Mouse (Mus musculus) heart, embryonic 11.5 days (tissue): ENCODE data around the gene Tll1. TPM values are rescaled to one million over a fixed set of nuclear protein-coding genes. Genes with fewer than 3 reads are reported as not detected.

ENCODE experiments used
- ATAC-seq: fragments of 200-750 bp; cut with Nextera tagmentation; replicated peaks from 2 replicates; pipeline ENCODE4 v1.8.0; 2017; ENCODE audit warnings: moderate library complexity; ENCODE audit not compliant: insufficient number of reproducible peaks, low FRiP score, low TSS enrichment
- H3K27ac ChIP-seq: fragments of 300-500 bp; sonication (generic); 2 replicates; pipeline ENCODE4 v1.5.1; 2014; ENCODE audit warnings: mild to moderate bottlenecking, low read depth, low read length
- H3K27me3 ChIP-seq: fragments of 300-500 bp; sonication (generic); 2 replicates; pipeline ENCODE4 v1.6.1; 2014; ENCODE audit warnings: mild to moderate bottlenecking, low read length, mixed read lengths; ENCODE audit not compliant: control insufficient read depth, insufficient read depth
- H3K36me3 ChIP-seq: fragments of 300-500 bp; sonication (generic); 2 replicates; pipeline ENCODE4 v1.6.1; 2014; ENCODE audit warnings: mild to moderate bottlenecking, low read length, moderate library complexity, mixed read lengths; ENCODE audit not compliant: control insufficient read depth, insufficient read depth
- H3K4me1 ChIP-seq: fragments of 300-500 bp; sonication (generic); 2 replicates; pipeline ENCODE4 v1.6.1; 2014; ENCODE audit warnings: low read length; ENCODE audit not compliant: control insufficient read depth, insufficient read depth
- H3K4me2 ChIP-seq: fragments of 300-500 bp; sonication (generic); 2 replicates; pipeline ENCODE4 v1.6.1; 2014; ENCODE audit warnings: mild to moderate bottlenecking, moderate library complexity
- H3K4me3 ChIP-seq: fragments of 300-500 bp; sonication (generic); 2 replicates; pipeline ENCODE4 v1.5.1; 2014; ENCODE audit warnings: low read depth, low read length
- H3K9ac ChIP-seq: fragments of 300-500 bp; sonication (generic); 2 replicates; pipeline ENCODE4 v1.6.1; 2014; ENCODE audit warnings: mild to moderate bottlenecking, low read depth, low read length, moderate library complexity
- H3K9me3 ChIP-seq: fragments of 300-500 bp; sonication (generic); replicated peaks from 2 replicates; pipeline ENCODE4 v1.6.1; 2016; ENCODE audit warnings: low read length; ENCODE audit not compliant: control insufficient read depth
- WGBS: fragments of 180-500 bp; shearing (Covaris S2); extraction: QIAGEN DNeasy Blood & Tissue Kit; methylation state at CpG from one replicate; pipeline ENCODE4 v1.1.7; 2014; ENCODE audit not compliant: insufficient replicate concordance; 5-methylcytosine and 5-hydroxymethylcytosine counted together
- polyA plus RNA-seq: library from polyadenylated mRNA; unstranded; fragments of >200 nt; fragmentation: Nextera tagmentation; extraction: Ambion mirVana; gene quantifications from 2 replicates; pipeline ENCODE4 v1.2.1, GENCODE M21; 2014

Gene Tll1
- polyA plus RNA-seq, 1 experiment from 2014 or later, result 1.5 TPM

GRCm38 (mm10) chr8:64047963-64048505, 158.0 kb downstream of the Tll1 start:
- ATAC-seq, result no peak
- H3K4me1 ChIP-seq, result no peaks in the 10 kb centered on the region

GRCm38 (mm10) chr8:64041303-64041884, 164.7 kb downstream of the Tll1 start:
- ATAC-seq, result no peak
- H3K27me3 ChIP-seq, result no peaks in the 10 kb centered on the region
- no peak overlapping the region for H3K9ac ChIP-seq
- no peaks in the 10 kb centered on the region for H3K4me1 ChIP-seq
- H3K27ac ChIP-seq, result no peak overlapping the region
- no peak overlapping the region for H3K4me3 ChIP-seq
- no peak overlapping the region for H3K4me2 ChIP-seq
- 18% methylated on average over 6 of the region's 6 CpGs for WGBS
- H3K9me3 ChIP-seq, result no peaks in the 10 kb centered on the region
- H3K36me3 ChIP-seq, result no peaks in the 10 kb centered on the region

More at GRCm38 (mm10) chr8:64047963-64048505, 158.0 kb downstream of the Tll1 start:
- no peak overlapping the region for H3K27ac ChIP-seq
- no peaks in the 10 kb centered on the region for H3K27me3 ChIP-seq
- H3K9ac ChIP-seq, result no peak overlapping the region
- 71% methylated on average over 9 of the region's 9 CpGs for WGBS
- no peak overlapping the region for H3K4me3 ChIP-seq
- no peak overlapping the region for H3K4me2 ChIP-seq
- H3K36me3 ChIP-seq, result no peaks in the 10 kb centered on the region
- H3K9me3 ChIP-seq, result no peaks in the 10 kb centered on the region

DNA sequence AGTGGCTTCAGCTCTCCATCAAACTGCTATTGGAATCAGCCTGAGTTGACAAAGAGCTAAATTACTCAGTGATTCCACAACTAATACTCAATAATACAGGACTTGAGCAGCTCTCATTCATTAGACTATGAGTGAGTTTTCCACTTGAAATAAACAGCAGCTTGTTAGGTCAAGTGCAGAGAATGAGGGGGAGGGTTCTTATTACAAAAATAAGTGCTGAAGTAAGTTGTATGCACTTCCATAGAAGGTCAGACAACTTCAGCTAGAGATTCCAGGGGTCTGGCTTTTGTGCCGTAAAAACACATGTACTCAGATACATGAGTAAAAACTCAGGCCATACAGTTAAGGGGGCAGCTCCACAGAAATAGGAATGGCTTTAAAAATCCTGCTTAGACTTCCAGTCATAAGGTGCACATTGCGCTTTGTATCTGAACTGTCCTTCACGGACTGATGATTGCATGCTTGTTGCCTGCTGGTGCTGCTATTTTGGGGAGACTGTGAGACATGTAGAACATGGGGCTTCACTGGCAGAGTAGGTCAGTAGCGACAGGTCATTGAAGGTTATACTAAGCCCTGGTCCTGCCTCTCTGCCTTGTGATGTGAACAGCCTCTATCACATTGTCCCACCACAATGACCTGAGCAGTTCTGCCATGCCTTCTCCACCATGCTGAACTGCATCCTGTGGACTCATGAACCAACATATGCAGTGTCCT, 175.2 kb downstream of the Tll1 start:
- ATAC-seq, result no peak; the same call in 1 of the 2 replicates

DNA sequence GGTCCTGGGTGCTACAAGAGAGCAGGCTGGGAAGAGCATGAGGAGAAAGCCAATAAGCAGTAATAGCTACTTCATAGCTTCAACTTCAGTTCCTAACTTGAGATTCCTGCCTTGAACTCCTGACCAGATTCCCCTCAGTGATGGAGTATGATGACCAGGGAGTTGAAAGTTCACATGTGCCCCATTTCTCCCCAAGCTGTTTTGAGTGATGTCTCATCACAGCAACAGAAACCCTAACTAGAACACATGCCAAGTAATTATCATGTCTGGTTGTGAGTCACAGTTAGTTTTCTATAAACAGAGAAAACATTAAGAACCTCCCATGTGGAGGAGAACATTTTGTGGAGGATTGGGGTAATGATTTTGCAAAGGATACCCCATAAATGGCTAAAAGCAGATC, 176.0 kb downstream of the Tll1 start:
- Histone ChIP-seq H3K4me1 (no peaks in the 10 kb centered on the region), H3K27ac (no peak overlapping the region), H3K27me3 (no peaks in the 10 kb centered on the region), H3K9ac (no peak overlapping the region), H3K4me2 (no peak overlapping the region), H3K4me3 (no peak overlapping the region), H3K9me3 (no peaks in the 10 kb centered on the region), H3K36me3 (no peaks in the 10 kb centered on the region)
- no peak for ATAC-seq

More for the DNA sequence above, 175.2 kb downstream of the Tll1 start:
- no peak overlapping the region for H3K27ac ChIP-seq
- H3K4me2 ChIP-seq, result no peak overlapping the region
- no peak overlapping the region for H3K9ac ChIP-seq
- H3K4me1 ChIP-seq, result no peaks in the 10 kb centered on the region
- WGBS, result 55% methylated on average over 4 of the region's 4 CpGs
- H3K9me3 ChIP-seq, result no peaks in the 10 kb centered on the region
- no peak overlapping the region for H3K4me3 ChIP-seq
- H3K27me3 ChIP-seq, result no peaks in the 10 kb centered on the region
- H3K36me3 ChIP-seq, result no peaks in the 10 kb centered on the region

- Histone ChIP-seq H3K4me1 (no peaks in the 10 kb centered on the region), H3K36me3 (no peaks in the 10 kb centered on the region), H3K9ac (no peak overlapping the region), H3K27ac (no peak overlapping the region), H3K4me2 (no peak overlapping the region), H3K27me3 (no peaks in the 10 kb centered on the region), H3K4me3 (no peak overlapping the region), H3K9me3 (no peaks in the 10 kb centered on the region)
- WGBS, result 89% methylated on average over 3 of the region's 3 CpGs
- ATAC-seq, result no peak
Observed at GRCm38 (mm10) chr8:64029525-64029924, 176.5 kb downstream of the Tll1 start.

- Histone ChIP-seq H3K4me1 (no peaks in the 10 kb centered on the region), H3K27me3 (no peaks in the 10 kb centered on the region), H3K4me3 (no peak overlapping the region), H3K4me2 (no peak overlapping the region), H3K36me3 (no peaks in the 10 kb centered on the region), H3K9me3 (no peaks in the 10 kb centered on the region), H3K27ac (no peak overlapping the region), H3K9ac (no peak overlapping the region)
- no peak for ATAC-seq
- WGBS, result 82% methylated on average over 5 of the region's 5 CpGs
Observed at GRCm38 (mm10) chr8:64024359-64024758, 181.7 kb downstream of the Tll1 start.

DNA sequence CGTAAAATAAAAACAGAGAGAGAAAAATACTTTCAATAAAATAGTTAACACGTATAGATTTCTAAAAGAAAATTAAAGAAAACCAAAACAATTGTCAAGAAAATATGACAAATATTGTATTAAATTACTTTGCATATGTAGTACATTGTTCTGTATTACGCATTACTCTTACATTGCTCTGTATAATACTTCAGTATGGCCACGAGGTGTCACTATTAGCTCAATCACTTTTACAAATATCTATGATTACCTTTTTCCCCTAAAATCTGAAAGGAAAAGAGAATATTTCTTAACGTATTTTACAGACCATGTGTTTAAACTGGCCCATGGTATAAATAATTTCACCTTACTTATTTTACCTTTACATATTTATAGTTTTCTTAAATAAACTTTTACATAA, 182.5 kb downstream of the Tll1 start:
- H3K9me3 ChIP-seq, result no peaks in the 10 kb centered on the region
- H3K4me1 ChIP-seq, result no peaks in the 10 kb centered on the region
- H3K27ac ChIP-seq, result no peak overlapping the region
- H3K36me3 ChIP-seq, result no peaks in the 10 kb centered on the region
- H3K4me2 ChIP-seq, result no peak overlapping the region
- no peak overlapping the region for H3K4me3 ChIP-seq
- no peak overlapping the region for H3K9ac ChIP-seq
- H3K27me3 ChIP-seq, result no peaks in the 10 kb centered on the region
- ATAC-seq, result no peak
- 34% methylated on average over 5 of the region's 5 CpGs for WGBS

DNA sequence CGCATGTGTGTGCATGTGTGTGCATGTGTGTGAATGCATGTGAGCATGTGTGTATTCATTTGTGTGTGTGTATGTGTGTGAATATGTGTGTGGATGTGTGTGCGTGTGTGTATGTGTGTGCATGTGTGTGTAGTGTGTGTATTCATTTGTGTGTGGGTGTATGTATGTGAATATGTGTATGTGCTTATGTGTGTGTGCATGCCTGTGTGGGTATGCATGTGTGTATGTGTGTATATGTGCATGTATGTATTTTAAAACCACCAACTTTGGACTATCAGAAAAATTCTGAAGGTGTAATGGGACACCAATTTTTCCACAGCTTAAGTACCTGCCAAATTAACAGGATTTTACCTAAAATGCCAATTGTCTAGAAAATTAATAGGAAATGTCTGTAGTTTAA, 183.0 kb downstream of the Tll1 start:
- WGBS, result 95% methylated on average over 2 of the region's 2 CpGs
- H3K36me3 ChIP-seq, result no peaks in the 10 kb centered on the region
- no peaks in the 10 kb centered on the region for H3K27me3 ChIP-seq
- no peak overlapping the region for H3K4me2 ChIP-seq
- no peaks in the 10 kb centered on the region for H3K9me3 ChIP-seq
- H3K9ac ChIP-seq, result no peak overlapping the region
- no peak overlapping the region for H3K4me3 ChIP-seq
- ATAC-seq, result no peak
- H3K27ac ChIP-seq, result no peak overlapping the region
- H3K4me1 ChIP-seq, result no peaks in the 10 kb centered on the region
